Mouse (Mus musculus): ENCODE results near the gene Tcirg1.

- TF ChIP-seq ZNF384 (IDR thresholded peaks at IDR 0.05; ENCODE audit: low read depth, low read length) (no peak), HCFC1 (IDR thresholded peaks at IDR 0.05; ENCODE audit: borderline replicate concordance, insufficient read depth, low read length) (no peak)
Observed at GRCm38 (mm10) chr19:3889096-3889495, 17.8 kb downstream of the Tcirg1 start.
